Mouse (Mus musculus) megakaryocyte, embryonic 14.5 days (primary cell): Measurements from ENCODE around the gene Sdccag8.

Source experiments
- FLI1 ChIP-seq: IDR thresholded peaks from 2 replicates; pipeline ENCODE4 v1.6.1; 2012; ENCODE audit warnings: low read length, inconsistent platforms, mixed read lengths
- GATA1 ChIP-seq: IDR thresholded peaks from 3 replicates; pipeline ENCODE4 v1.6.1; 2012; ENCODE audit warnings: mixed read lengths, low read length, inconsistent platforms, borderline replicate concordance

DNA sequence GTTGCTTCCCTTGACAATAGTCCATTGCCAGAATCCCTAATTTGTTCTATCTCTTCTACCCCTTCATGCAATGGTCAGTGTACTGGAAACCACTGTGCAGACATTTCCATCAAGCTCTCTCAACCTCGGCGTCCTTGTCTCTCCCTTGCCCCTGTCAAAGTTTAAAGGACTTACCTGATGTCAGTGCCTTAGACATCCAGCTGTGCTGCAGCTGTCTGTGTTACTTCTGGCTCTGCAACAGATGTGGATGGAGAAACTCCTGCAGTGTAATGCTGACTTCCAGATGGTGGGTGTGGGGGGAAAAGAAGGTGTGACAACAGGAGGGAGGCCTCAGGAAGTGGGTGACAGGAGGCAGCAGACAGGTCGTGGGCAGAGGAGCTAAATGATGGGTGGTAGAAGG, 57.5 kb downstream of the Sdccag8 start:
- TF ChIP-seq GATA1 (no peak), FLI1 (no peak)
